ENCODE assay signal across 8 mouse cellular contexts in the genomic region with DNA sequence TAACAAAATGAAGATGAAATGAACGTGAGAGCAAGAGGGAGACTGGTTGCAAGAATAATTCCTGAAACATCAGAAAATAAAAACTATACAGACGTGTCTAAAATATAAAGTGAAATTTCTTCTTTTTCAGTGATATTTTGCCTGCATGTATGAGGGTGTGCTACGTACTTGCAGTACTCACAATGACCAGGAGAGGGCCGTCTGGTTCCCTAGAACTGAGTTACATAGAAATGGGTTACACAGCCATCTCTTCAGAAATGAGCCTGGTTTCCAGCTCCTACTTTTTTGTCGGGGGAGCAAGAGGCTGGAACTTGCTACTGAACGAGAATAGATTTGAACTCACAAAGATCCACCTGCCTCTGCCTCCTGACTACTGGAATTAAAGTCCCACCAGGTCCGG. TPM values are rescaled to one million over a fixed set of nuclear protein-coding genes. Genes with fewer than 3 reads are reported as not detected.
DNase-seq lines count a peak whose midpoint lies in the region; ATAC-seq lines count a peak whose summit lies in the region.

No protein-coding gene starts in this region.

- H3K27ac ChIP-seq in hindbrain, embryonic 10.5 days = no peak overlapping the region
- no peak overlapping the region for H3K27ac ChIP-seq in hindbrain, embryonic 12.5 days
- H3K27ac ChIP-seq in hindbrain, embryonic 14.5 days = no peak overlapping the region
- H3K27ac ChIP-seq in midbrain, embryonic 15.5 days = no peak overlapping the region

- H3K4me1 ChIP-seq in hindbrain, embryonic 10.5 days (replicated peaks) = no peaks in the 10 kb centered on the region
- H3K4me1 ChIP-seq in hindbrain, embryonic 12.5 days = no peaks in the 10 kb centered on the region
- no peaks in the 10 kb centered on the region for H3K4me1 ChIP-seq in hindbrain, embryonic 14.5 days (replicated peaks; ENCODE audit: control insufficient read depth, insufficient read depth, low read length)
- no peaks in the 10 kb centered on the region for H3K4me1 ChIP-seq in midbrain, embryonic 15.5 days

- no peak overlapping the region for H3K4me3 ChIP-seq in hindbrain, embryonic 10.5 days
- no peak overlapping the region for H3K4me3 ChIP-seq in hindbrain, embryonic 12.5 days
- no peak overlapping the region for H3K4me3 ChIP-seq in hindbrain, embryonic 14.5 days (replicated peaks; ENCODE audit: low read length)
- no peak overlapping the region for H3K4me3 ChIP-seq in midbrain, embryonic 15.5 days

- peak; percentile 63 for DNase-seq in hindbrain, embryonic 10.5 days (ENCODE audit: low spot score)
- DNase-seq in adrenal gland, postnatal 4 days (ENCODE audit: low spot score in 2 of 2) = peak; percentile 13 to 22
- DNase-seq in hindbrain, embryonic 14.5 days (ENCODE audit: low spot score) = peak; percentile 76
- DNase-seq in left cerebral cortex, adult 9 months (ENCODE audit: low spot score in 2 of 2) = peak; percentile 5 to 83
- peak; percentile 16 for DNase-seq in testis, postnatal 14 days (ENCODE audit: low spot score)

- no peak overlapping the region for H3K9ac ChIP-seq in hindbrain, embryonic 12.5 days
- H3K9ac ChIP-seq in hindbrain, embryonic 14.5 days = no peak overlapping the region
- H3K9ac ChIP-seq in midbrain, embryonic 15.5 days = no peak overlapping the region

- H3K27me3 ChIP-seq in hindbrain, embryonic 10.5 days (ENCODE audit: insufficient read depth, poor library complexity, severe bottlenecking) = no peaks in the 10 kb centered on the region
- H3K27me3 ChIP-seq in hindbrain, embryonic 12.5 days = no peaks in the 10 kb centered on the region
- H3K27me3 ChIP-seq in hindbrain, embryonic 14.5 days (ENCODE audit: control insufficient read depth, insufficient read depth, low read length) = no peaks in the 10 kb centered on the region
- no peaks in the 10 kb centered on the region for H3K27me3 ChIP-seq in midbrain, embryonic 15.5 days (replicated peaks)

- WGBS in hindbrain, embryonic 10.5 days = 32% methylated on average over 7 of the region's 7 CpGs
- WGBS in hindbrain, embryonic 12.5 days = 30% methylated on average over 7 of the region's 7 CpGs
- WGBS in hindbrain, embryonic 14.5 days = 26% methylated on average over 7 of the region's 7 CpGs
- 30% methylated on average over 7 of the region's 7 CpGs for WGBS in midbrain, embryonic 15.5 days

- ATAC-seq in hindbrain, embryonic 12.5 days (ENCODE audit: low FRiP score) = no peak
- peak; percentile 81 for ATAC-seq in erythroblast, adult 5-6 weeks (replicated peaks; ENCODE audit: low FRiP score, poor library complexity, severe bottlenecking)
- no peak for ATAC-seq in hindbrain, embryonic 14.5 days (ENCODE audit: low FRiP score)
- ATAC-seq in midbrain, embryonic 15.5 days (replicated peaks) = 0 out of 2 replicates have a peak, but pooled peaks have one; percentile 57

- no peak overlapping the region for H3K4me2 ChIP-seq in hindbrain, embryonic 12.5 days (replicated peaks)
- no peak overlapping the region for H3K4me2 ChIP-seq in hindbrain, embryonic 14.5 days (replicated peaks)
- no peak overlapping the region for H3K4me2 ChIP-seq in midbrain, embryonic 15.5 days

- H3K36me3 ChIP-seq in hindbrain, embryonic 10.5 days = no peaks in the 10 kb centered on the region
- no peaks in the 10 kb centered on the region for H3K36me3 ChIP-seq in hindbrain, embryonic 12.5 days
- H3K36me3 ChIP-seq in hindbrain, embryonic 14.5 days (replicated peaks; ENCODE audit: control insufficient read depth, insufficient read depth) = no peaks in the 10 kb centered on the region
- no peaks in the 10 kb centered on the region for H3K36me3 ChIP-seq in midbrain, embryonic 15.5 days (replicated peaks)

- no peaks in the 10 kb centered on the region for H3K9me3 ChIP-seq in hindbrain, embryonic 10.5 days
- H3K9me3 ChIP-seq in hindbrain, embryonic 12.5 days (replicated peaks) = no peaks in the 10 kb centered on the region
- H3K9me3 ChIP-seq in hindbrain, embryonic 14.5 days (ENCODE audit: control insufficient read depth, low read length) = no peaks in the 10 kb centered on the region
- no peaks in the 10 kb centered on the region for H3K9me3 ChIP-seq in midbrain, embryonic 15.5 days

RNA-seq across cellular contexts. Expression of gene Slc7a3, which starts 45.2 kb away (rescaled TPM):
- polyA plus RNA-seq in hindbrain, embryonic 10.5 days (2016; fragmentation: Nextera tagmentation; extraction: Ambion mirVana) = 0.50 and 1.5 TPM in 2 replicates
- 0.71 and 0.82 TPM in 2 replicates for polyA plus RNA-seq in hindbrain, embryonic 12.5 days (2016; fragmentation: Nextera tagmentation; extraction: Ambion mirVana)
- 1 to 10 TPM; 1.8 to 2.0 TPM for total RNA-seq in adrenal gland, postnatal 4 days (2021)
- not detected in 2 replicates for total RNA-seq in erythroblast, adult 5-6 weeks (2015; ENCODE audit: low replicate concordance)
- not detected in 2 replicates for total RNA-seq in erythroblast, adult 5-6 weeks (2017; ENCODE audit: low replicate concordance)
- polyA plus RNA-seq in hindbrain, embryonic 14.5 days (2014; fragmentation: Nextera tagmentation; extraction: Ambion mirVana) = 3.8 and 6.7 TPM in 2 replicates
- polyA plus RNA-seq in midbrain, embryonic 15.5 days (2015; fragmentation: Nextera tagmentation; extraction: Ambion mirVana) = 6.2 and 6.5 TPM in 2 replicates

Comparison
In these comparisons a context has a peak if more than half of its experiments do, and no peak if none do; other contexts are left out.
1. DNase-seq: peak in every context shown above with its lines; median percentile 76 in hindbrain, embryonic 14.5 days; 63 in hindbrain, embryonic 10.5 days; 44 in left cerebral cortex, adult 9 months; 18 in adrenal gland, postnatal 4 days; 16 in testis, postnatal 14 days.
2. ATAC-seq: peak in erythroblast, adult 5-6 weeks (single experiment) and midbrain, embryonic 15.5 days (single experiment); none in hindbrain, embryonic 12.5 days (single experiment) and hindbrain, embryonic 14.5 days (single experiment).